Comparison of ENCODE assay signal across 13 mouse cellular contexts in genomic region chr3:41583621-41584020, GRCm38 (mm10). TPM values are rescaled to one million over a fixed set of nuclear protein-coding genes. Genes with fewer than 3 reads are reported as not detected.
DNase-seq lines count a peak whose midpoint lies in the region; ATAC-seq and TF ChIP-seq lines count a peak whose summit lies in the region.
"Had no signal": no experiment of that assay in that cellular context is flagged by ENCODE, and none has a peak within 500 bp of the region (broad histone marks: within the 10 kb centered on the region; RNA-seq: fewer than 3 reads in every experiment).

No protein-coding gene starts in this region.

- peak; percentile 41 for DNase-seq in forebrain, embryonic 14.5 days (ENCODE audit: low spot score)
- no peak for DNase-seq in layer of hippocampus, adult 2 months (ENCODE audit: low spot score in 2 of 2)
- no peak for DNase-seq in layer of hippocampus, postnatal 25 days (ENCODE audit: extremely low spot score in 1 of 2, low spot score in 1 of 2)
- peak; percentile 43 to 51 for DNase-seq in cerebellum, adult 18-20 months
- peak; percentile 58 for DNase-seq in heart, postnatal 4 days
- DNase-seq in stomach, postnatal 0 days (ENCODE audit: low spot score): no peak
- DNase-seq in retina, postnatal 1 day: no peak
- DNase-seq: right cerebral cortex, postnatal 25 days had no signal

- H3K27ac ChIP-seq in forebrain, embryonic 14.5 days (ENCODE audit: low read depth, low read length): no peak overlapping the region
- no peak overlapping the region for H3K27ac ChIP-seq in forebrain, embryonic 12.5 days
- H3K27ac ChIP-seq in layer of hippocampus, adult 2 months: peak overlapping the region; percentile 12; the same call in 1 of the 2 replicates
- H3K27ac ChIP-seq in stomach, postnatal 0 days (replicated peaks): no peak overlapping the region
- H3K27ac ChIP-seq: embryonic facial prominence, embryonic 12.5 days; limb, embryonic 15.5 days; macrophage had no signal

- WGBS in forebrain, embryonic 14.5 days: 61% methylated on average over 4 of the region's 4 CpGs
- 78% methylated on average over 4 of the region's 4 CpGs for WGBS in forebrain, embryonic 12.5 days
- 61% methylated on average over 4 of the region's 4 CpGs for WGBS in stomach, postnatal 0 days

- TF ChIP-seq EP300 in stomach, postnatal 0 days (optimal IDR thresholded peaks at IDR 0.05): no peak

- peak; percentile 18; the same call in 1 of the 2 replicates for ATAC-seq in forebrain, embryonic 14.5 days
- no peak for ATAC-seq in forebrain, embryonic 12.5 days (ENCODE audit: low FRiP score)
- ATAC-seq in stomach, postnatal 0 days (ENCODE audit: low FRiP score, low TSS enrichment): no peak
- ATAC-seq: intestine, embryonic 16.5 days had no signal

- H3K9me3 ChIP-seq in forebrain, embryonic 14.5 days (replicated peaks; ENCODE audit: control insufficient read depth, low read length): no peaks in the 10 kb centered on the region
- no peaks in the 10 kb centered on the region for H3K9me3 ChIP-seq in forebrain, embryonic 12.5 days
- no peaks in the 10 kb centered on the region for H3K9me3 ChIP-seq in stomach, postnatal 0 days (ENCODE audit: control insufficient read depth, low read length)
- H3K9me3 ChIP-seq: embryonic facial prominence, embryonic 12.5 days; limb, embryonic 15.5 days had no signal

- no peak overlapping the region for H3K9ac ChIP-seq in forebrain, embryonic 14.5 days (ENCODE audit: low read length)
- no peak overlapping the region for H3K9ac ChIP-seq in forebrain, embryonic 12.5 days
- H3K9ac ChIP-seq in stomach, postnatal 0 days (ENCODE audit: low read length): no peak overlapping the region
- H3K9ac ChIP-seq: embryonic facial prominence, embryonic 12.5 days; limb, embryonic 15.5 days had no signal

- peaks cover 29% of the 10 kb centered on the region for H3K4me1 ChIP-seq in forebrain, embryonic 14.5 days (ENCODE audit: control insufficient read depth, insufficient read depth, low read length)
- H3K4me1 ChIP-seq in forebrain, embryonic 12.5 days: peaks cover 39% of the 10 kb centered on the region
- H3K4me1 ChIP-seq in stomach, postnatal 0 days (replicated peaks; ENCODE audit: control insufficient read depth, insufficient read depth): no peaks in the 10 kb centered on the region

- H3K36me3 ChIP-seq in forebrain, embryonic 14.5 days (ENCODE audit: control insufficient read depth, insufficient read depth, low read length): no peaks in the 10 kb centered on the region
- H3K36me3 ChIP-seq in forebrain, embryonic 12.5 days (replicated peaks): no peaks in the 10 kb centered on the region
- no peaks in the 10 kb centered on the region for H3K36me3 ChIP-seq in stomach, postnatal 0 days (ENCODE audit: control insufficient read depth, insufficient read depth, low read length)
- H3K36me3 ChIP-seq: embryonic facial prominence, embryonic 12.5 days; limb, embryonic 15.5 days had no signal

- H3K27me3 ChIP-seq in forebrain, embryonic 14.5 days (replicated peaks; ENCODE audit: control insufficient read depth, insufficient read depth, low read length): no peaks in the 10 kb centered on the region
- 0 out of 2 replicates have a peak, but pooled peaks cover under 1% of the 10 kb centered on the region for H3K27me3 ChIP-seq in forebrain, embryonic 12.5 days
- no peaks in the 10 kb centered on the region for H3K27me3 ChIP-seq in stomach, postnatal 0 days (ENCODE audit: control insufficient read depth, insufficient read depth, low read length)
- H3K27me3 ChIP-seq: embryonic facial prominence, embryonic 12.5 days; limb, embryonic 15.5 days had no signal

- TF ChIP-seq CTCF in layer of hippocampus, adult 2 months (conservative IDR thresholded peaks at IDR 0.05): no peak
- TF ChIP-seq CTCF in stomach, postnatal 0 days (IDR thresholded peaks at IDR 0.05; ENCODE audit: low read depth): no peak

- no peak overlapping the region for H3K4me2 ChIP-seq in forebrain, embryonic 14.5 days (ENCODE audit: low read length)
- H3K4me2 ChIP-seq in forebrain, embryonic 12.5 days: no peak overlapping the region
- no peak overlapping the region for H3K4me2 ChIP-seq in stomach, postnatal 0 days (replicated peaks; ENCODE audit: low read depth)
- H3K4me2 ChIP-seq: embryonic facial prominence, embryonic 12.5 days; limb, embryonic 15.5 days had no signal

- no peak overlapping the region for H3K4me3 ChIP-seq in forebrain, embryonic 14.5 days (ENCODE audit: low read depth, low read length)
- no peak overlapping the region for H3K4me3 ChIP-seq in forebrain, embryonic 12.5 days (replicated peaks)
- no peak overlapping the region for H3K4me3 ChIP-seq in layer of hippocampus, adult 2 months
- no peak overlapping the region for H3K4me3 ChIP-seq in stomach, postnatal 0 days (ENCODE audit: low read depth, low read length)
- H3K4me3 ChIP-seq: embryonic facial prominence, embryonic 12.5 days; limb, embryonic 15.5 days had no signal

RNA-seq across cellular contexts. Expression of gene Jade1, which starts 28.1 kb away (rescaled TPM):
- polyA plus RNA-seq in forebrain, embryonic 14.5 days (2014; fragmentation: Nextera tagmentation; extraction: Ambion mirVana): 11.9 and 14.5 TPM in 2 replicates
- 20.9 and 21.9 TPM in 2 replicates for polyA plus RNA-seq in forebrain, embryonic 12.5 days (2016; fragmentation: Nextera tagmentation; extraction: Ambion mirVana)
- total RNA-seq in layer of hippocampus, adult 2 months (2021): 10 to 100 TPM; 34.4 to 35.9 TPM
- 10 to 100 TPM; 23.9 to 26.7 TPM for total RNA-seq in layer of hippocampus, postnatal 25 days (2021)
- 10 to 100 TPM; 37.8 to 43.5 TPM for total RNA-seq in heart, postnatal 4 days (2021)
- 7.6 and 9.0 TPM in 2 replicates for polyA plus RNA-seq in stomach, postnatal 0 days (2015; fragmentation: Nextera tagmentation; extraction: Ambion mirVana)

Comparison
In these comparisons a context has a peak if more than half of its experiments do, and no peak if none do; other contexts are left out.
1. DNase-seq: peak in forebrain, embryonic 14.5 days (single experiment), cerebellum, adult 18-20 months (2 of 2) and heart, postnatal 4 days (single experiment); none in layer of hippocampus, adult 2 months (0 of 2), layer of hippocampus, postnatal 25 days (0 of 2), stomach, postnatal 0 days (single experiment) and retina, postnatal 1 day (single experiment).